Mouse (Mus musculus) MEL (cell line): Measurements from ENCODE around the gene Enoph1. TPM values are rescaled to one million over a fixed set of nuclear protein-coding genes. Genes with fewer than 3 reads are reported as not detected.

Experiments used
- DNase-seq: peaks from one replicate; pipeline ENCODE4 v3.0.0; 2011; ENCODE audit warnings: low read depth, low spot score
- H3K27ac ChIP-seq: 2 replicates; pipeline ENCODE4 v1.5.1; 2012; ENCODE audit warnings: low read depth, mild to moderate bottlenecking, control low read depth, low read length, moderate library complexity; ENCODE audit not compliant: control insufficient read depth
- H3K27me3 ChIP-seq, 2 experiments: fragments of 150-350 bp in 1 of 2; sonication (generic) in 1 of 2; 2 replicates each; pipeline ENCODE4 v1.6.1; 2012; ENCODE audit warnings: low read length in 2 of 2, mild to moderate bottlenecking in 2 of 2, improper control_type of control experiment in 1 of 2, moderate library complexity in 1 of 2; ENCODE audit not compliant: insufficient read depth in 2 of 2, control insufficient read depth in 1 of 2
- H3K36me3 ChIP-seq, 2 experiments: 2 replicates each; pipeline ENCODE4 v1.6.1; 2012 to 2014; ENCODE audit warnings: low read length in 2 of 2, improper control_type of control experiment in 1 of 2, inconsistent platforms in 1 of 2, mild to moderate bottlenecking in 1 of 2; ENCODE audit not compliant: insufficient read depth in 2 of 2, control insufficient read depth in 1 of 2
- H3K4me1 ChIP-seq, 2 experiments: fragments of 150-350 bp in 1 of 2; sonication (generic) in 1 of 2; 2 replicates each; pipeline ENCODE4 v1.6.1; 2012; ENCODE audit warnings: low read length in 2 of 2, improper control_type of control experiment in 1 of 2, mild to moderate bottlenecking in 1 of 2; ENCODE audit not compliant: insufficient read depth in 2 of 2, control insufficient read depth in 1 of 2
- H3K4me3 ChIP-seq, 2 experiments: fragments of 150-350 bp in 1 of 2; sonication (generic) in 1 of 2; 2 replicates each; pipeline ENCODE4 v1.5.1; 2012; ENCODE audit warnings: low read depth in 2 of 2, low read length in 2 of 2, mild to moderate bottlenecking in 2 of 2, moderate library complexity in 2 of 2, control low read depth in 1 of 2, improper control_type of control experiment in 1 of 2; ENCODE audit not compliant: control insufficient read depth in 1 of 2, insufficient read depth in 1 of 2
- H3K79me2 ChIP-seq: 2 replicates; pipeline ENCODE4 v1.6.1; 2012; ENCODE audit warnings: mild to moderate bottlenecking, low read length, moderate library complexity; ENCODE audit not compliant: control insufficient read depth, poor library complexity, insufficient read depth
- H3K9ac ChIP-seq: 2 replicates; pipeline ENCODE4 v1.6.1; 2012; ENCODE audit warnings: low read depth, mild to moderate bottlenecking, control low read depth, low read length, moderate library complexity; ENCODE audit not compliant: control insufficient read depth, poor library complexity, severe bottlenecking
- H3K9me3 ChIP-seq: fragments of 150-350 bp; sonication (generic); replicated peaks from 2 replicates; pipeline ENCODE4 v1.6.1; 2012; ENCODE audit warnings: mild to moderate bottlenecking, low read length, improper control_type of control experiment, moderate library complexity; ENCODE audit not compliant: insufficient read depth
- BHLHE40 ChIP-seq: IDR thresholded peaks from 2 replicates; pipeline ENCODE4 v1.6.1; 2012; ENCODE audit warnings: low read depth, mild to moderate bottlenecking, inconsistent platforms, low read length, improper control_type of control experiment, borderline replicate concordance
- CHD1 ChIP-seq: IDR thresholded peaks from 2 replicates; pipeline ENCODE4 v1.6.1; 2012; ENCODE audit warnings: low read depth, mild to moderate bottlenecking, inconsistent platforms, low read length, improper control_type of control experiment
- ETS1 ChIP-seq: IDR thresholded peaks from 2 replicates; pipeline ENCODE4 v1.6.1; 2012; ENCODE audit warnings: low read depth, mild to moderate bottlenecking, inconsistent platforms, low read length, improper control_type of control experiment, moderate library complexity
- GABPA ChIP-seq: IDR thresholded peaks from 2 replicates; pipeline ENCODE4 v1.6.1; 2012; ENCODE audit warnings: low read depth, mild to moderate bottlenecking, inconsistent platforms, low read length, improper control_type of control experiment, moderate library complexity
- JUND ChIP-seq: IDR thresholded peaks from 2 replicates; pipeline ENCODE4 v1.6.1; 2011; ENCODE audit warnings: low read depth, mild to moderate bottlenecking, improper control_type of control experiment, low read length
- MAFK ChIP-seq: IDR thresholded peaks from 2 replicates; pipeline ENCODE4 v1.6.1; 2011; ENCODE audit warnings: low read depth, mild to moderate bottlenecking, low read length, improper control_type of control experiment, borderline replicate concordance
- MAX ChIP-seq: IDR thresholded peaks from 2 replicates; pipeline ENCODE4 v1.6.1; 2011; ENCODE audit warnings: low read length, improper control_type of control experiment
- MAZ ChIP-seq: IDR thresholded peaks from 2 replicates; pipeline ENCODE4 v1.6.1; 2012; ENCODE audit warnings: low read depth, mild to moderate bottlenecking, inconsistent platforms, low read length, improper control_type of control experiment
- MYB ChIP-seq: IDR thresholded peaks from 2 replicates; pipeline ENCODE4 v1.6.1; 2011; ENCODE audit warnings: mild to moderate bottlenecking, low read depth, low read length, improper control_type of control experiment
- MYC ChIP-seq: IDR thresholded peaks from 2 replicates; pipeline ENCODE4 v1.6.1; 2011; ENCODE audit warnings: low read depth, mild to moderate bottlenecking, low read length, improper control_type of control experiment, moderate library complexity
- NELFE ChIP-seq: IDR thresholded peaks from 2 replicates; pipeline ENCODE4 v1.6.1; 2011; ENCODE audit warnings: low read depth, low read length, improper control_type of control experiment
- POLR2AphosphoS5 ChIP-seq: IDR thresholded peaks from 2 replicates; pipeline ENCODE4 v1.6.1; 2012; ENCODE audit warnings: low read depth, borderline replicate concordance, mild to moderate bottlenecking, inconsistent platforms, low read length, moderate library complexity, mixed read lengths
- SIN3A ChIP-seq: IDR thresholded peaks from 2 replicates; pipeline ENCODE4 v1.6.1; 2012; ENCODE audit warnings: low read length, improper control_type of control experiment, inconsistent platforms
- TAL1 ChIP-seq: IDR thresholded peaks from 2 replicates; pipeline ENCODE4 v1.6.1; 2012; ENCODE audit warnings: mild to moderate bottlenecking, inconsistent platforms, low read length, moderate library complexity, mixed read lengths
- UBTF ChIP-seq: IDR thresholded peaks from 2 replicates; pipeline ENCODE4 v1.6.1; 2012; ENCODE audit warnings: low read depth, mild to moderate bottlenecking, inconsistent platforms, low read length, improper control_type of control experiment, moderate library complexity, borderline replicate concordance; ENCODE audit not compliant: insufficient read depth
- USF1 ChIP-seq: IDR thresholded peaks from 2 replicates; pipeline ENCODE4 v1.6.1; 2014; ENCODE audit warnings: low read depth, mild to moderate bottlenecking, inconsistent platforms, low read length, improper control_type of control experiment, moderate library complexity
- polyA plus RNA-seq, 2 experiments: library from polyadenylated mRNA; stranded (reverse) in 1 of 2; unstranded in 1 of 2; fragments of >175 nt in 1 of 2; fragments of >200 nt in 1 of 2; gene quantifications; 2 replicates each; pipeline versions ENCODE4 v1.2.1 to v1.2.4; 2012; ENCODE audit warnings: low replicate concordance in 2 of 2, low read depth in 1 of 2; ENCODE audit not compliant: insufficient read length in 2 of 2, insufficient read depth in 1 of 2, missing spikeins in 1 of 2
- total RNA-seq: library from RNA; depleted of rRNA; stranded (reverse); fragments of 300-350 nt; gene quantifications from 2 replicates; pipeline ENCODE4 v1.2.3, GENCODE M21; 2012

The Enoph1 gene
- total and polyA plus RNA-seq, 3 experiments: 83.3 to 89.0 TPM; not detected in 1

DNA sequence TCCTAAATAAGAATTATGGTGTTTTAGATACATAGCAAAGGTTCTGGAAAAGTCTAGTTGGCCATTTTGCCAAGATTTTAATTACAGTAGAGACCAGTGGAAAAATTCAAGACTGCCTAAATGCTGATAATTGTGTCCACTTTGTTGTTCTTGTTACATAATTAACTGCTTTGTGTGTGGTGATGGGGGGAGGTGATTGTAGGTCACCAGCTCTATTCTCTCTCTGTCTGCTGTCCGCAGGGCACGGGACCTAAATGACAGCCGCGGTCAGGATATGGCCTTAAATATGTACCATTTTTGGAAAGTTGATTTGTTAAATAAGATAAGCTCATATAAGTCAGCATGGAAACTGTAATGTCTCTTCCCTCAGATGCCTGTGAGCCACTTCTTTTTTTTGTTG is 1.5 kb downstream of the Enoph1 start:
- H3K9ac ChIP-seq: peak overlapping the region; percentile 97
- peak; percentile 27; the same call in 1 of the 2 replicates for TF ChIP-seq BHLHE40
- no peak for TF ChIP-seq MYB
- no peak for TF ChIP-seq MAFK
- H3K9me3 ChIP-seq: no peaks in the 10 kb centered on the region
- peak overlapping the region; percentile 53 to 97 for H3K4me3 ChIP-seq
- DNase-seq: peak; percentile 42
- H3K79me2 ChIP-seq: peaks cover 94% of the 10 kb centered on the region
- no peaks in the 10 kb centered on the region for H3K27me3 ChIP-seq
- H3K36me3 ChIP-seq: peaks cover 12 to 25% of the 10 kb centered on the region in 2 experiments
- no peak overlapping the region for H3K27ac ChIP-seq
- H3K4me1 ChIP-seq: peaks cover 2 to 15% of the 10 kb centered on the region in 2 experiments

DNA sequence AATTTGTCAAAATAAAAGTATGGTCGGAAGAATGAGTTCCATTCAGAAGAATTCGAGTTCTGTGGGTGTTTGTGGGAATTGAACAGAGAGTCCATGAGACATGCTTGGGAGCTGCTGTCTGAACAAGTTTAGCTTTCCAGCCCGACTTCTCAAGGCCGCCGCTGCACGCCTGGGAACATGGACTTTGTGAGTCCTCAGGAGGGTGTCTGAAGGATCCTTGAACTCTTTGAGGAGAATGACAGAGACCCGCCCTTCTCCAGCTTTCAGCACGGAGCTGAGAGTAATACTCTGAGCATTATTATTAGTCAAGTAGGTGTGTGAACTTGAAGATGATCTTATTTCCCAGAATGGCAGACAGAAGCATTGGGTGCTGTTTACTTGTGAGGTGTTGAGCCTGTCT is 2.7 kb downstream of the Enoph1 start:
- H3K36me3 ChIP-seq: peaks cover 3 to 14% of the 10 kb centered on the region in 2 experiments
- no peak overlapping the region for H3K4me3 ChIP-seq
- TF ChIP-seq CHD1: no peak
- TF ChIP-seq JUND: no peak
- no peak for TF ChIP-seq NELFE
- TF ChIP-seq BHLHE40: no peak
- TF ChIP-seq MAZ: no peak
- TF ChIP-seq USF1: no peak
- no peak for TF ChIP-seq MYC
- TF ChIP-seq POLR2AphosphoS5: no peak
- no peak for TF ChIP-seq UBTF
- TF ChIP-seq TAL1: no peak
- TF ChIP-seq SIN3A: no peak
- no peak for TF ChIP-seq MAX
- TF ChIP-seq GABPA: no peak
- no peak for TF ChIP-seq ETS1
- H3K27ac ChIP-seq: no peak overlapping the region
- peaks cover 95% of the 10 kb centered on the region for H3K79me2 ChIP-seq
- DNase-seq: no peak
- peaks cover 2 to 10% of the 10 kb centered on the region in 2 experiments for H3K4me1 ChIP-seq
- no peaks in the 10 kb centered on the region for H3K9me3 ChIP-seq
- H3K27me3 ChIP-seq: no peaks in the 10 kb centered on the region
- H3K9ac ChIP-seq: no peak overlapping the region
